Mouse (Mus musculus) heart, postnatal 10 days (tissue): Measurements from ENCODE around the gene Rps6kl1. TPM values are rescaled to one million over a fixed set of nuclear protein-coding genes. Genes with fewer than 3 reads are reported as not detected.
A peak's percentile ranks its signal among the peaks of the same experiment; 100 is the strongest.
"Not testable (repeated sequence)": the region's sequence is repeated elsewhere in the genome, so short reads cannot be mapped to it uniquely, and the experiment has no call there.

Experiments used
- DNase-seq, 2 experiments: peaks; one replicate each; pipeline ENCODE4 v3.0.0; 2021
- intact Hi-C: fragments of 180-260 bp; cut with DNase I; formaldehyde crosslinking; loops from one replicate; pipeline ENCODE4 v1.15.1; 2025
- total RNA-seq, 2 experiments: library from RNA; stranded (reverse); gene quantifications; 2 replicates each; pipeline ENCODE4 v1.2.3; 2021

Gene Rps6kl1
- total RNA-seq, 2 experiments from 2014 or later, result 3.2 to 3.8 TPM

DNA sequence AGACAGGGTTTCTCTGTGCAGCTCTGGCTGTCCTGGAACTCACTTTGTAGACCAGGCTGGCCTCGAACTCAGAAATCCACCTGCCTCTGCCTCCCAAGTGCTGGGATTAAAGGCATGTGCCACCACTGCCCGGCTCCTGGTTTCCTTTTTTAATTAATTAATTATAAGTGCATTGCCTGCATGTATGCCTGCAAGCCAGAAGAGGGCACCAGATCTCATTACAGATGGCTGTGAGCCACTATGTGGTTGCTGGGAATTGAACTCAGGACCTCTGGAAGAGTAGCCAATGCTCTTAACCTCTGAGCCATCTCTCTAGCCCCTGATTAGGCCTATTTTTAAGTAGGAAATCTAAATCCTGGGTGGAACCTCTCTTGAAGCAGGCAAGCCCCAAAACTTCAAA lies 6.8 kb downstream of the Rps6kl1 start:
- DNase-seq, result not testable (repeated sequence)
- intact Hi-C loops, result loop anchor here (1.0 kb wide), 1 partner anchor 143 kb away; no protein-coding TSS in a partner anchor

DNA sequence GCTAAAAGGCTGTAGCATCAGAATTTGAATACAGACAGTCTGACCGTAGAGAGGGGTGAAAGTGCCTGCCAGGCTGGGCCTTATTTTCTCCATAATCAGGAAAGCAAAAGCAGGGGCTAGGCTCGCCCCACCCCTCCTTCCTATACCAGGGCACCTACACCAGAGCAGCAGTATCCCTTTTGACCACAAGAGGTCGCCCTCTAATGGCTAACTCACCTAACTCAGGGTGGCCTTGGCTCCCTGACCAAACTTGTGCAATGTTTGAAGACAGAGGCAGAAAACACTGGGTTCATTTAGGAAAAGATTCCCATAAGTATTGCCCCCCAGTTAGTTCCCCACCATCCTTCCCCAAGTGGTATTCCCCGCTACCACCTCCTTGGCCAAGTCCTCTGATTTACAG lies 8.3 kb downstream of the Rps6kl1 start:
- DNase-seq, result peak; percentile 90 to 94
- intact Hi-C loops, result loop anchor here (1.0 kb wide), 1 partner anchor 162 kb away; no protein-coding TSS in a partner anchor

DNA sequence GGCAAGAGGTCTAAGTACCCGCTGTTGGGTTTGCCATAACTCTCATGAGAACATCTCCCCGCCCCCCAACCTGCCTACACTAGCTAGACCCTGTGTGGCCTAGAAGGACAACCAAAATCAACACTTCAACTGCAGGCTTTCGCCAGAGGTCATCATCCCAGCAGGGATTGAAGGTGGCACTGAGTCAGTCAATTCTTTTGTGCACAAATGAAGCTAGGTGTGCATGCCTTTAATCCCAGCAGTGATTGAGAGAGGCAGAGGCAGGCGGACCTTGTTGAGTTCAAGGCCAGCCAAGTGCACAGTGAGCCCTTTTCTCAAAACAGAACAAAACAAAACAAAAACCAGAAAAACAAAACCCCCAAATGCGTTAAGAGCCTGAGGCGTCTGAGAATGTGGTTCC lies 10.0 kb downstream of the Rps6kl1 start:
- intact Hi-C loops, result no loop called here
- no peak for DNase-seq

DNA sequence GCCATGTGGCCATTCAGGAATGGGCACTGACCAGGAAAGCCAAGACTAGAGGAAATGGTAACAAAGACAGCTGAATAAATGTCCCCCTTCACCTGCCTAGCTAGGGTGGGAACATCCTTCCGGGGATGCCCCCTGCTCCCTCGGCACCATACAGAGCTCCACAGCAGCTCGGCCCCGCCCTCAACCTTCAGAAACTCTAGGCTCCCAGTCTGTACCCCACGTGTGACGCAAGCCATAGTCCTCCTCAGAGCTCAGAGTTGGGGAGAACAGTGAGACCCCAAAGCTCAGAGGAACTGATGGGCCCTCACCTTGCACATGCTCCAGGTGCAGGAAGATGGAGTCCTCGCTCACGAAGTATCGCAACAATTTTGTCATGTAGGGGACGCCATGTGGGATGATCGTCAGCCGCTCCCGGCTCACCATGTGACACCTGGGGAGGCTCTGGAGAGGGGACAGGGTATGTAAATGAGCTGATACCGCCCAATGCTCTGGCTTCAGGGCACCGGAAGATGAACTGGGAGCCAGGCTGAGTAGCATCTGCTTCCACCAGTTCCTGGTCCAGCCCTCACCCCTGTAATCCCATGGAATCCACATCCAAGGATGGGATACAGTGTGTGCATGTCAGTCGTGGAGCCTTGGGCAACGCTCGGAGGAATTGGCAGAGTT lies 10.9 kb downstream of the Rps6kl1 start:
- DNase-seq, result no peak

DNA sequence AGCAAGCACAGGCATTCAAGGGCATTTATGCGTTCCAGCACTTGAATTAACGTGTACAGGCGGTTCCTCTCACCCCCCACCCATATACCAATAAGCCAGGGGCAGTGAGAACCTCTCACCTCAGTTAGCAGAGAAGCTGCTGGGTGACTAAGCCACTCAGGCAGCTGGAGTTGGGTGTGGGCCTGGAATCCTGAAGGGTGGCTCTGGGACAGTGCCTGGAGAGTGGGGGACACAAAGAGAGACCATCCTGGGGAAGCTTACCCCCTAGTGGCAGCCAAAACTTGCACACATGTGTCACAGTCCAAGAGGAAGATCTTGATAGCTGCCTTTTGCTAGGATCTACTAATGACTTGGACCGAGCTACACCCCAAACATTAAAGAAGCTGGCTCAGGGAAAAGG lies 14.4 kb downstream of the Rps6kl1 start:
- intact Hi-C loops, result no loop called here

More for the DNA sequence above, 10.9 kb downstream of the Rps6kl1 start:
- intact Hi-C loops, result no loop called here

DNA sequence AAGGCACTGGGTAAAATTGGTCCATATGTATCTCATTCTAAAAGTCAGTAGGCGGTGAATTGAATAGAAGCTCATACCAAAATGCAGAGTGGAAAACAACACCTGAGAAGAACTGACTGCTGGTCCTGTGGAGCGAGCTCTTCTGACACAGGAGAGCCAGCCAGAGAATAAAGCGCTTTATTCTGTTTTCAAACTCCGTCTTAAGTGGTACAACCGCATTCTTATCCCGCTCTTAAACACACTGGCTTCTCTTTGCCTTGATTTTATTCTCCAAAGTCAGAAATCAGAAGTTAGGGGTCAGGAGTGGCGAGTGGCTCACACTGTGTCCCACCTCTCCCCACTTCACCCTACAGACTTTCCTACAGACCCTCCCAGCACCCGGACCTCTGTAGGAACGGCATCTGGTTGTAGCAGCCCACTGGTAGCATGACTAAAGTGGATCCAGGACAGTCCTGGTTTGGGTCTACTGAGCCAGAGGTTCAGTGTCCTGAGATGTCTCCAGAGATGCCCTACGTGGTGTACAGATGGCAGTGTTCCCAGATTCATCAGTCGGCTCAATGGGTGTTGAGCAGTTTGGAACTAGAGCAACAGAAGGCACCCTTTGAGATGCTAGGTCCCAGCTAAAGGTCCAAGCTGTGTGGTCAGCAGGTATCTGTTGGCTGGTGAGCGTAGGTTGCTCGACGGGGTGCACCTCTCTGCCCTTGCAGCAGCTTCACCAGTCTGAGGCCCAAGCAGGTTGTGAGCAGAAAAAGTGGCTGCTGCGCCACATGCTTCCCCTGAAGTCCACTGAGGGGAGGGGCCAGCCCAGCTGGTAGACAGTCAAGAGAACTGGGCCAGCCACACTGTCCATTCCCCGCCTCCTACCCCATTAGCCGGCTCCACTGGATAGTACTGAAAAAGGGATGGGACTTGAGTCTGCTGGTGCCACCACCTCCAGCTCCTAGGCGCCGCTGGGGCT lies 15.3 kb downstream of the Rps6kl1 start:
- intact Hi-C loops, result no loop called here
- DNase-seq, result peak; percentile 36 to 37

More for the DNA sequence above, 14.4 kb downstream of the Rps6kl1 start:
- no peak for DNase-seq

DNA sequence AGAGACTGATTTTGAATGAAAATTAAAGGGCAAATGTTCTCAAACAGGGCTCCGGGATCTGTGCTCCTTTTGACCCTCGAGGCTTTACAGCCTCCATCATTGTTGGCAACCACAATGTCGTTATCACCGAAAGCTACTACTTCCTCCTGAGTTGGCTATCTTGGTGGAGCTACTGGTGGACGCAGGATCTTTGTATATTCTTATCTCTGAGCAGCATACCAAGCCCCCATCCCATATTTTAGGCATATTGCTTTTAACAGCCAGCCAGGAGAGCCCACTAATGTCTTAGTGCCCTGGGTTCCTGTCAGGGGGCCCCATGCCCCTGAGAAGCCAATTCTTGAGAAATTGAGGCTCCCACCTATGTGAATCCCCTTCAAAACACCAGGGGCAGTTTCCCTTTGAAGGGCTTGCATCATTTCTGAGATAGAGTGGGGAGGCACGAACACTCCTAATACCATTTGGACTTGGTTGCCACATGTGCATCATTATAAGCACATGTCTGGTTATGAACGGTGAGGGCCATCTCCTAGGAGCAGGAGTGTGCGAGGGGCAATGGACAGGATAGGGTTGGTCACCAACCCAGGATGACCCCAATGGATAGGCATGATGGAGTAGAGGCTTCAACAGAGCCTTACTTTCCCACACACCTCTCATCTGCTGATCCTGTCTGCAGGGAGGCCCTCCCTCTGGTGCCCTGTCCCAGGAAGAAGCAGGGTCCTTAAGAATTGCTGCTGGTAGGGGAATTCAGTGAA lies 16.8 kb downstream of the Rps6kl1 start:
- no peak for DNase-seq
- intact Hi-C loops, result no loop called here

DNA sequence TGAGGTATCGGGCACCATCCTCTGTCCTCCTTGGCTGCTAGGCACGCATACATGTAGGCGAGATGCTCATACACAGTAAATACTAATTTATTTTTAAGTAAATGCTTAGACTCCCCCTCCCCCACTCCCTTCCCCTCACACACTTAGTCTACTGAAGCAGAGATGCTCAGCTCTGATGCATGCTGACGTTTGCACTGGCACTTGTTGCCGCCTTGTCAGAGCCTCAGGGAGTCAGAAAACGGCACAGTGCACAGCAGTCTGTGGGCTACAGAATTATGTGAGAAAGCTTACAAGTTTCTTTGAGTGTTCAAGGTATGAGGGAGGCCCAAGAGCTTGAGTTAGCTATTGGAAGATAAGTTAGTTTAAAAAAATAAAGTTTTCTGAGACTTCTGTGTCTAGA lies 19.7 kb downstream of the Rps6kl1 start:
- intact Hi-C loops, result no loop called here
- no peak for DNase-seq

DNA sequence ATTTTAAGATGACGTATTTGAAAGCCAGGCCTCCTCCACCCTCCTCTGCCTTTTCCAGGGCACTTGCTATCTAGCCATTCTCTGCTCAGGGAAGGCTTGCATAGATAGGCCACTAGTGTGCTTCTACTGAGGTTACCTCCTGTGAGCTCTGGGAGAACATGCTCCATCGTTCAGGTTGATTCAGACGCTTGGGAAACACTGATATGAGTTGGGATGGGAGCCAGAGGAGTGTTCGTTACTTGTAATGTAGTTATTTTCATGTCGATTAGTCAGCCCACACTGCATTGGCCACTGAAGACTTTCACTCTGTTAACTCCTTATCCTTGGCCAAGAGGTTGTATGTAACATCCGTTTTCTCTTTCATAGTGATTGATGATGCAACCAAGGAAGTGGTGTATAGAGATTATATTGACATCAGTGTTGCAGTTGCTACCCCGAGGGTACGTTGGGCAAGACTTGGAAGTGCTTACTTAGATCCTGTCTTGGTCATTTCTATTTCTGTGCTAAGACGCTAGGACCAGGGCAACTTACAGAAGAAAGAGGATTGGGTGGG lies 21.6 kb downstream of the Rps6kl1 start:
- peak in 1 of 2 experiments; percentile 36 for DNase-seq

DNA sequence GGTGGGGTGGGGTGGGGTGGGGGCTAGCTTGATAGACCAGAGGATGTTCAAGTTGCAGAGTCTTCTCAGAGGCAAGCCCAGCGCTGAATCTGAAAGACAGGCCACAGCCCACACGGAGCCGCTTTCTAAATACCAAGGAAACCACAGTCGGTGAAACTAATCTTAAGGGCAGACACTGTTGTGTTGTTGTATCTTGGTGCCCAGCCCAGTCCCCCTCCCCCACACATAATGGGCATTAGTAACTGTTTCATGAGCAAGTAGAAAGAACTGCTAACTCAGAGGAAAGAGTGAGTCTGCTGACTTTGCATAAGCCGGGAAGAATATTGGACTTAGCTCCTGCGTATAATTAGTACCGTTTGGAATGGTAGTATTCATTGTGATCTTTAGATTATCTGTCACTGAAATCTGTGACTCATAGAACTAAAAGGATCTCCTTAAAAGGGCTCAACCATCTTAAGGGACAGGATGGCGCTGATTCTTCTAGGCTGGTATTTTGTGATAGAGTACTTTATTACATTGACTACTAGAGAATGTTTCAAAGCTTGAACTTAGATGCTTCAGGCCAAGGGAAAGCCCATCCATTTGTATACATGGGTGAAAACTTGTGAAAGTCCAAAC lies 24.0 kb downstream of the Rps6kl1 start:
- intact Hi-C loops, result no loop called here
- DNase-seq, result no peak

More for the DNA sequence above, 21.6 kb downstream of the Rps6kl1 start:
- intact Hi-C loops, result no loop called here

DNA sequence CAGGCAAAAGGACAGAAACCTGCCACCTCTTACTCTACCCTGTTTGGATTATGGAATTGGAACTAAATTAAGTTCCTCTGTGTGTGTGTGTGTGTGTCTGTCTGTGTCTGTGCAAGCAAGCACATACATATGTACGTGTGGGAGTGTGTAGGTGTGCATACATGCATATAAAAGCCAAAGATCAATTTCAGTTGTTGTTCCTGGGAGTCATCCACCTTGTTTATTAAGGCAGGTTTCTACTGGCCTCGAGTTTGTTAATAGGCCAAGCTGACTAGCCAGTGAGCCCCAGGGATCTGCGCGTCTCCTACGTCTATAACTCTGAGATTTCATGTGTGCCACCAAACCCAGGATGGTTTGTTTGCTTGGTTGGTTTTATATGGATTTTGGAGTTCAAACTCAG lies 26.3 kb downstream of the Rps6kl1 start:
- intact Hi-C loops, result no loop called here
- no peak for DNase-seq

DNA sequence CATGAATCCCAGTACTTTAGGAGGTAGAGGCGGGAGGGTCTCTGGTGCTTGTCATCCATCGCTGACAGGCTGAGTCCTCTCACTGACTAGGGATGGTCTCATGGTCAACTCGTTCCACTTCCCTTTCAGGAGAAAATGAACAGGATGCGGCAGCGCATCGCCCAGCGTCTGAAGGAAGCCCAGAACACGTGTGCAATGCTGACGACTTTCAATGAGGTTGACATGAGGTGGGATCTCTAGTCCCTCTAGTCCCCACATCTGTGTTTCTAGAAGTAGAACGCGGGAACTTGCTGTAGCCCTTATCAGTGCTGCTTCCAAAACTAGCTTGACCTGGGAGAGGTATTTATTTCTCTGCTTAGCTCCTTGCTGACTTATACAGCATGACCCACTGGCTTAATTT lies 27.4 kb downstream of the Rps6kl1 start:
- no peak for DNase-seq
- intact Hi-C loops, result no loop called here

DNA sequence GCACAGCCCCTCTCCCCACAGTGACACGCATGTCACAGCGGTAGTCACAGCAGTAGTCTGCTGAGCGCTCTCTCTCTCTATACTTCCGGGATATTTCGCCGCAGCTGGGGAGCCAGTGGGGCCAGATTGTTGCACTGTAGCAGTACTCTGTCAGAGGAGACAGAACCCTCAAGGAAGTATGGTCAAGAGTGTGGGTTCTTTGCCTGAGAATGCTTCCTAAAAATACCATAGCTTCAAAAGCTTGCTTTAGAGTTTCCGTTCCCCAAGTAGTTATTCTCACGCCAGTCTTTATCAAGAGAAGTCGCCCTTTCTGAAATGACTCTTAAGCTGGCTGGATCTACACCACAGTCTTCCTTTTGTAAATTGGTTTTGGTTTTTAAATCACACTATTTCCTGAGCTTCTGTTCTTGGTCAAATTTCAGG lies 27.9 kb downstream of the Rps6kl1 start:
- no peak for DNase-seq

DNA sequence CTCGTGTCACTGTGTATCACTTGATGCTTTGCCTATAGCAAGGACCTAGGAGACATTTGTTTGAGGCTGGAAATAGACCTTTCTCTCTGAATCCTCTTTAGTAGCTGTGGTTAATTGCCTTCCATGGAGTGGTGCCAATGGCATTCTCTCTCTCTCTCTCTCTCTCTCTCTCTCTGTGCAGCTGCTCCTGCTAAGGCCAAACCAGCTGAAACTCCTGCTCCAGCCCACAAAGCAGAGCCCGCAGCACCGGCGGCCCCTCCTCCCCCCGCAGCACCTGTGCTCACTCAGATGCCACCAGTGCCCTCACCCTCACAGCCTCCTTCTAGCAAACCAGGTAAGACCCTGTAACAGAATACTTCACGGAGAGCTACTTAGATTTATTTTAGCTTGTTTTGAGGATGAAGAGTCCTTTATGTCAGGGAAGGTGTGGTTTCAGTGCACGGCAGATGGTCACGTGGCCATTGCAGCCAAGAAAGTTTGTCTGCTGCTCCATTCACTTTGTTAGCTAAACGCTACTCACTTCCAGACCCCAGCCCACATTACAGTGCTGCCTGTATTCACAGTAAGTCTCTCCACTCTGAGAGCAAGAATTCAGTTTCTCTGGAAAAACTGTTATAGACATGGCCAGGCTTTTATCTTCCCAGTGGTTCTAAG lies 29.1 kb downstream of the Rps6kl1 start:
- intact Hi-C loops, result no loop called here
- DNase-seq, result no peak

More for the DNA sequence above, 27.9 kb downstream of the Rps6kl1 start:
- intact Hi-C loops, result no loop called here

DNA sequence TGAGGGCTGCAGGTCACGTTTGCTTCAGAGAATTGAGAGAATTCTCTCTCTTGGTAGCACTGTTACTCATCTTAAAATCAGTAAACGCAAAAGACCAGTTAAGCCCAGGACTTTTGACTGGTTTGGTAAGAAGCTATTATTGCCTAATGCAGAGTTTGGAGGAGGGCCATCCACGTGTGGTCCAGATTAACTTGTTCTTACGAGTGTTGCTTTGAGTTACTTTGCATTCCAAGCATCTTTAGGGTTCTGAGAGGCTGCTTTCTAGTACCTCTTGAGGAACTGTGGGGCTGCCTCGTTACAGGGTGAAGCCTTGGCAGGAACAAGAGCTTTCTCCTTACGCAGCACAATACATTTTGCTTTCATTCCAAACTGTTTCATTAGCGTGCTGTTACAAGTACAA lies 35.4 kb downstream of the Rps6kl1 start:
- intact Hi-C loops, result no loop called here
- no peak for DNase-seq

DNA sequence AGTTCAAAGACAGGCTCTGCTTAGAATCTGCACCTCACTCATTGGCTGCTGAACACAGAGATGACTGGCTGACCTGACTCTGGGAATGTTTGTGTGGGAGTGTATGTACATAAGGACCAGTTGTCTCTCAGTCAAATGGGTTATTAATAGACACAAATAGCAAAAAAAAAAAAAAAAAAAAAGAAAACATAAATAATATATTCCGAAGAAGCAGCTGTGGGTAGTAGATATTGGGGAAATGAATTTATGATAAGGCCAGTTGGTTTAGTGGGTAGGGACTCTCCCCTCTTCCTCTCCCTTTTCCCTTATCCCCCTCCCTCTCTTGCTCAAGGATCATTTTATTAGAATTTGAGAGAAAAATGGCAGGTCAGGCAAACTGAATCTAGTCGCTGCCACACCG lies 37.1 kb downstream of the Rps6kl1 start:
- no peak for DNase-seq
- intact Hi-C loops, result no loop called here

DNA sequence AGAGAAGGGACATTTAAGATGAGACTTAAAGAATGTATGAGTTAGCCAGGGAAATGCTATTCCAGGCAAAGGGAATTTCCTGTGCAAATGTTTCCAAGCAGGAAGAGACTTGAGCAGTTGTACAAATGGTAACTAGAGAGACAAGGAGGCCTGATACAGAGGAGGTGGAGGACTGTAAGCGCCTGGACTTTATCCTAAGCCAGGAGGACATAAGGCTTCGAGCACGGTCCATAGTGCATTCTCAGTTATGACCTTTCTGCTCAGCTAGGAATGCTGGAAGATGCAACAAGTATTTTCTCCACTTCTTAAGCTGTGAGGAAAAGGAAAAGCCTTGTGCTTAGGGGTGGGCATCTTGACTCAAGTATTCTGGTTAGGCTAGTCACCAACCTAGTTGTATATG lies 37.7 kb downstream of the Rps6kl1 start:
- no peak for DNase-seq
- intact Hi-C loops, result no loop called here

DNA sequence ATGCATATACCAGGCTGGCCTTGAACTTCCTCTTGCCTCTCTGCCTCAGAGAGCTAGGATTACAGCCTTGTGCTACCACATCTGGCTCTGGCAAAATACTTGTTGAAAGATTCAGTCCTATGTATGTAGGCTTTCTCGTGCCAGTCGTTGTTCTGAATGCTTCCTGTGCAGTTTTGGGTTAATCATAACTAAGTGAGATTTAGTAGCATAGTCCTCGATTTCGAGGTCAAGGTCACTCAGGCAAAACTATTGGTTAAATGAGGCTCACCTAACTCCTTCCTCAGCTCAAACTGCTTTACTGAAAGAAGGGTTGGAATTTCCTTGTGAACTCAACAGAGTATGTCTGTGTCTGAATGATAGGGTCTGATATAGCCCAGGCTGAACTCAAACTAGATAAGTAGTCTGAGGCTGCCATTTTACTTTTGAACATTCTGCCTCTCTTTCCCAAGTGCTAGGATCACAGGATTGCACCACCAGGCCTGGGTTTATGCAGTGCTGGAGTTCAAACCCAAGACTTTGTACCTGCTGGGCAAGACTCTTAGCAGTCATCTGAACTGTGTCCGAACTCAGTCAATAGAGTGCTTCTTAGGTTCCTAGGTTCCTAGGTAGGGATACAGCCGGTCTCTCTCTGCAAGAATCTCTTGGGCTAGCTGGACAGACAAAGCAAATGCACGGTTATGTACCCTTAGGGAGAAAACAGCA lies 38.4 kb downstream of the Rps6kl1 start:
- intact Hi-C loops, result no loop called here
- no peak for DNase-seq
